Mouse (Mus musculus) right cerebral cortex, postnatal 4 days (tissue): ENCODE measurements around the gene Serf2.

Experiments
- DNase-seq: peaks from one replicate; pipeline ENCODE4 v3.0.0-alpha.2; 2022

Gene Serf2

DNA sequence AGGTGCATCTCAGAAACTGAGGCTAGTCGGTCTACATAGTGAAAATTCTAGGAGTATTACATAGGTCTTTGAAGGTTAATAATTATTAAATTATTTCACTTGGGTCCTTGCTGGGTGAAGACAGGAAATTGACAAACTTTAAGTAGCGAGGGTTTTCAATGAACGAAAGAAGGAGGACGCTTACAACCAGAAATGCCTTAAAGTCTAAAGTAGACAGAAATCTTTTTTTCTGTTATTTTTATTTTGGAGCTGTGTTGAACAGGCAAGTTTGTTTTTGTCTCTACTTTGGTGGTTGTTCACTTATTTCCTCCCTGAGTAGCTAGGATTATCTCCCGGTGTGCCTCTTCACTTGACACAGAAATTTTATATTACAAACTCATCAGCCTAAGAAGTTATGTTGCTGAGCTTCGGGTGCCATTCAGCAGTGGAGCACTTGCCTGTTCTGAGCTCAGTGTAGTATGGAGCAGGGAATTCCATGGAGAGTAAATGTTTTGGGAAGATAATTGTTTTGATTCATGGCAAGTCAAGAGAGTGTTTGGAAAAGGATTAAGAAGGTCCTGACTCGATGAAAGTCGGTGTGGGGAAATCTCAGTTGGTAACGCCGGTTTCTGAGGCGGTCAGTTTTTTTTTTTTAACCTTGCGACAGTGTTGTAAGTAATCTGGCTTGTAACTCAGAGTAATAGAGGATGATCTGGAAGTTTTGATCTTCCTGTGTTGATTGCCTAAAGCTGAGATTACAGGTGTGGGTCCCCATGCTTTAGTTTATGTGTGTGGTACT lies 58.4 kb downstream of the Serf2 start:
- no peak for DNase-seq
